Mouse (Mus musculus): ENCODE data around the gene Fam160a1.

- TF ChIP-seq CTCF (IDR thresholded peaks at IDR 0.05; ENCODE audit: low read depth), result no peak
- TF ChIP-seq EP300 (IDR thresholded peaks at IDR 0.05; ENCODE audit: low read depth), result peak; percentile 75
Measured at GRCm38 (mm10) chr3:85857083-85857482, 40.0 kb upstream of the Fam160a1 start.
